Mouse (Mus musculus) ES-E14 (cell line): ENCODE data around the gene Foxa1. TPM values are rescaled to one million over a fixed set of nuclear protein-coding genes. Genes with fewer than 3 reads are reported as not detected.

Experiments used
- DNase-seq: peaks from one replicate; pipeline ENCODE4 v3.0.0-alpha.2; 2013; ENCODE audit warnings: low read depth, low spot score
- H3K27ac ChIP-seq: 2 replicates; pipeline ENCODE4 v1.5.1; 2012; ENCODE audit warnings: low read depth, mild to moderate bottlenecking, low read length, moderate library complexity, mixed read lengths; ENCODE audit not compliant: poor library complexity, insufficient read depth, severe bottlenecking
- H3K36me3 ChIP-seq: 2 replicates; pipeline ENCODE4 v1.6.1; 2012; ENCODE audit warnings: mild to moderate bottlenecking, low read length, moderate library complexity, mixed read lengths; ENCODE audit not compliant: control insufficient read depth, poor library complexity, insufficient read depth, severe bottlenecking
- H3K4me1 ChIP-seq, 2 experiments: fragments of 150-350 bp in 1 of 2; sonication (generic) in 1 of 2; 2 replicates each; pipeline ENCODE4 v1.6.1; 2012; ENCODE audit warnings: low read length in 2 of 2, mild to moderate bottlenecking in 1 of 2, mixed read lengths in 1 of 2; ENCODE audit not compliant: control insufficient read depth in 2 of 2, insufficient read depth in 2 of 2, poor library complexity in 1 of 2
- H3K4me3 ChIP-seq, 2 experiments: fragments of 150-350 bp in 1 of 2; sonication (generic) in 1 of 2; 2 replicates each; pipeline ENCODE4 v1.5.1; 2012; ENCODE audit warnings: low read length in 2 of 2, low read depth in 1 of 2, mild to moderate bottlenecking in 1 of 2, mixed read lengths in 1 of 2; ENCODE audit not compliant: insufficient read depth in 1 of 2, poor library complexity in 1 of 2, severe bottlenecking in 1 of 2
- H3K9ac ChIP-seq: 2 replicates; pipeline ENCODE4 v1.6.1; 2012; ENCODE audit warnings: low read depth, mild to moderate bottlenecking, low read length, mixed read lengths; ENCODE audit not compliant: poor library complexity, insufficient read depth, severe bottlenecking
- H3K9me3 ChIP-seq: fragments of 150-350 bp; sonication (generic); 2 replicates; pipeline ENCODE4 v1.6.1; 2012; ENCODE audit warnings: low read depth, mild to moderate bottlenecking, low read length; ENCODE audit not compliant: control insufficient read depth, insufficient read depth
- CHD2 ChIP-seq: IDR thresholded peaks from 2 replicates; pipeline ENCODE4 v1.6.1; 2014; ENCODE audit warnings: mild to moderate bottlenecking, low read depth, low read length, inconsistent platforms
- HCFC1 ChIP-seq: IDR thresholded peaks from 2 replicates; pipeline ENCODE4 v1.6.1; 2012; ENCODE audit warnings: low read length, inconsistent platforms, borderline replicate concordance; ENCODE audit not compliant: insufficient read depth
- MAFK ChIP-seq: IDR thresholded peaks from 2 replicates; pipeline ENCODE4 v1.6.1; 2014; ENCODE audit warnings: mild to moderate bottlenecking, low read depth, low read length, inconsistent platforms; ENCODE audit not compliant: insufficient read depth
- ZC3H11A ChIP-seq: IDR thresholded peaks from 2 replicates; pipeline ENCODE4 v1.6.1; 2012; ENCODE audit warnings: low read depth, mild to moderate bottlenecking, inconsistent platforms, low read length, borderline replicate concordance
- ZNF384 ChIP-seq: IDR thresholded peaks from 2 replicates; pipeline ENCODE4 v1.6.1; 2012; ENCODE audit warnings: low read depth, low read length, inconsistent platforms
- in situ Hi-C, 2 experiments: fragments of 600-800 bp; cut with MboI; formaldehyde crosslinking; loops; one replicate each; pipeline ENCODE4 v1.15.1; 2025; ENCODE audit warnings: low sequenced_read_pairs in 2 of 2, inconsistent platforms in 1 of 2; ENCODE audit not compliant: unreplicated experiment in 2 of 2
- total RNA-seq: library from RNA; depleted of rRNA; stranded (reverse); fragments of 300-350 nt; gene quantifications from 2 replicates; pipeline ENCODE4 v1.2.3, GENCODE M21; 2012

Foxa1 gene
- total RNA-seq, 1 experiment = 0.36 TPM

DNA sequence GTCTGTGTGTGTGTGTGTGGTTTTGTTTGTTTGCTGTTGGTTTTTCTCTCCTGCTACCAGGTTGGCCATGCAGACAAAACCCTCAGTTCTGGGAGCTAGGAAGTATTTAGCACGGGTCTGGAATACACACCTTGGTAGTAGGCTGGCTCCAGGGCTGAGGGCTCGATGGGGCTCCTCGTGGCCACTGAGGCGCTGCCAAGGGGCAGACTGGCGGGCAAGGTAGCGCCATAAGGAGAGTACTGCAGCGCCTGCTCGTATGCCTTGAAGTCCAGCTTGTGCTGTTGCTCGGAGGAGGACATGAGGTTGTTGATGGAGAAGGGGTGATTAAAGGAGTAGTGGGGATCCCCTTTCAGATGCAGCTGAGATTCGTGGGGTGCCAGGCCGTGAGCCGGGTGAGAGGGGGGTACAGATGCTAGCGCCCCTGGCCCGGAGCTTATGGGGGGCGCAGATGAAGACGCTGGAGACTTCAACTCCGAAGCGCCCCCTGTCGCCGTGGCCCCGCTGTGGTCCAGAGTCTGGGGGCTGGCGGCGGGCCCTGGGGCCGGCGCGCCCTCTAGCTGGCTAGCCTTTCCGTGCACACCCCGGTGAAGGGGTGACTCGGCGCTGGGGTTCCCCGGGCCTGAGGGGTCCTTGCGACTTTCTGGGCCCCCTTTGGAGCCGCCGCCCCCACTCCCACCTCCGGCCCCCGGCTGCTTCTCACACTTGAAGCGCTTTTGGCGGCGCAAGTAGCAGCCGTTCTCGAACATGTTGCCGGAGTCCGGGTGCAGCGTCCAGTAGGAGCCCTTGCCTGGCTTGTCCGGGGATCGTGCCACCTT, 4.6 kb downstream of the Foxa1 start:
- no peak for DNase-seq
- Histone ChIP-seq H3K4me1 (peaks cover 0 to 2% of the 10 kb centered on the region in 2 experiments; a peak in 1 of 4 replicates), H3K9ac (no peak overlapping the region), H3K27ac (no peak overlapping the region), H3K9me3 (no peaks in the 10 kb centered on the region), H3K36me3 (no peaks in the 10 kb centered on the region), H3K4me3 (peak overlapping the region; percentile 30 to 54)
- in situ Hi-C loops = loop anchor here (5.0 to 10.0 kb wide), 5 partner anchors 260 to 1005 kb away; partner anchors contain the start of genes Nkx2-9 (in 2 of the 2), Nkx2-1 (in 1 of the 2) and Sstr1 (in 1 of the 2)
- 0 out of 2 replicates have a peak, but pooled peaks have one; percentile 2 for TF ChIP-seq HCFC1
- TF ChIP-seq ZC3H11A = no peak
- TF ChIP-seq CHD2 = no peak

DNA sequence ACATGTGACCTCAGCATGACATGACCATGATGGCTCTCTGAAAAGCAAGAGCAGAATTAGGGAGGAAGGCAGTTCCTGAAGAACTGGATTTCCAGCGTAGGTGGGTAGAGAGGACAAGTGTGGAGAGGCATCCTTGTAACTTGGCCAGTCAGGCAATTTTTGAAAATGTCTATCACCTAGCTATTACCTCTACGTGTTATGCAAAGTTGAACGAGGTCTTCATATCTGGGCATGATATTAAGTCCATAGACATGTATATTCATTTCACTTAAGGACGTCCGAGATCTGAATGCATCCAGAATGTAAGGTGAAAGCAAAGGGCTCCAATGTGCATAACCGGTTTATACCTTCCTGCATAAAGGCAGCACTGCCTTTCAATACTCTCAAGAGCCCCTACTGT, 5.6 kb downstream of the Foxa1 start:
- H3K4me3 ChIP-seq = no peak overlapping the region
- no peak for DNase-seq

GRCm38 (mm10) chr12:57539551-57539985, 7.1 kb downstream of the Foxa1 start:
- no peaks in the 10 kb centered on the region for H3K36me3 ChIP-seq
- TF ChIP-seq ZNF384 (no peak), ZC3H11A (no peak), HCFC1 (no peak), CHD2 (no peak), MAFK (no peak)
- H3K9me3 ChIP-seq = no peaks in the 10 kb centered on the region
- H3K4me3 ChIP-seq = no peak overlapping the region
- no peak overlapping the region for H3K9ac ChIP-seq
- in situ Hi-C loops = loop anchor here (5.0 kb wide), 2 partner anchors 847 to 1002 kb away; partner anchors contain the start of genes Nkx2-1 (in 1 of the 2) and Pax9 (in 1 of the 2)
- no peak for DNase-seq
- peaks cover 0 to 3% of the 10 kb centered on the region in 2 experiments; a peak in 1 of 4 replicates for H3K4me1 ChIP-seq
- H3K27ac ChIP-seq = no peak overlapping the region

More for the DNA sequence above, 5.6 kb downstream of the Foxa1 start:
- Histone ChIP-seq H3K9me3 (no peaks in the 10 kb centered on the region), H3K27ac (no peak overlapping the region), H3K36me3 (no peaks in the 10 kb centered on the region), H3K4me1 (peaks cover 0 to under 1% of the 10 kb centered on the region in 2 experiments; a peak in 1 of 4 replicates), H3K9ac (no peak overlapping the region)
- TF ChIP-seq ZC3H11A (no peak), ZNF384 (no peak), MAFK (no peak), CHD2 (no peak), HCFC1 (no peak)
- in situ Hi-C loops = loop anchor here (5.0 to 10.0 kb wide), 5 partner anchors 259 to 1004 kb away; partner anchors contain the start of genes Nkx2-9 (in 2 of the 2), Nkx2-1 (in 1 of the 2) and Sstr1 (in 1 of the 2)

- DNase-seq = no peak
- Histone ChIP-seq H3K9me3 (no peaks in the 10 kb centered on the region), H3K4me1 (peaks cover 0 to 3% of the 10 kb centered on the region in 2 experiments; a peak in 1 of 4 replicates), H3K36me3 (no peaks in the 10 kb centered on the region), H3K27ac (no peak overlapping the region), H3K9ac (peak overlapping the region; percentile 3; the same call in 1 of the 2 replicates), H3K4me3 (peak overlapping the region; percentile 45 to 57)
- in situ Hi-C loops = loop anchor here (5.0 kb wide), 2 partner anchors 847 to 1002 kb away; partner anchors contain the start of genes Nkx2-1 (in 1 of the 2) and Pax9 (in 1 of the 2)
- TF ChIP-seq ZC3H11A (no peak), ZNF384 (peak; percentile 79), CHD2 (no peak)
These were observed 7.8 kb downstream of the Foxa1 start for GRCm38 (mm10) chr12:57538588-57539550.
